Mouse (Mus musculus) adrenal gland, postnatal 36 days (tissue): ENCODE measurements around the gene Creld2. TPM values are rescaled to one million over a fixed set of nuclear protein-coding genes. Genes with fewer than 3 reads are reported as not detected.

ENCODE experiments used
- DNase-seq, 2 experiments: peaks; one replicate each; pipeline ENCODE4 v3.0.0; 2021; ENCODE audit warnings: mixed read lengths in 1 of 2
- total RNA-seq, 2 experiments: library from RNA; stranded (reverse); gene quantifications; 2 replicates each; pipeline ENCODE4 v1.2.3; 2021

The Creld2 gene
- total RNA-seq, 2 experiments from 2014 or later = 40.1 to 52.8 TPM

DNA sequence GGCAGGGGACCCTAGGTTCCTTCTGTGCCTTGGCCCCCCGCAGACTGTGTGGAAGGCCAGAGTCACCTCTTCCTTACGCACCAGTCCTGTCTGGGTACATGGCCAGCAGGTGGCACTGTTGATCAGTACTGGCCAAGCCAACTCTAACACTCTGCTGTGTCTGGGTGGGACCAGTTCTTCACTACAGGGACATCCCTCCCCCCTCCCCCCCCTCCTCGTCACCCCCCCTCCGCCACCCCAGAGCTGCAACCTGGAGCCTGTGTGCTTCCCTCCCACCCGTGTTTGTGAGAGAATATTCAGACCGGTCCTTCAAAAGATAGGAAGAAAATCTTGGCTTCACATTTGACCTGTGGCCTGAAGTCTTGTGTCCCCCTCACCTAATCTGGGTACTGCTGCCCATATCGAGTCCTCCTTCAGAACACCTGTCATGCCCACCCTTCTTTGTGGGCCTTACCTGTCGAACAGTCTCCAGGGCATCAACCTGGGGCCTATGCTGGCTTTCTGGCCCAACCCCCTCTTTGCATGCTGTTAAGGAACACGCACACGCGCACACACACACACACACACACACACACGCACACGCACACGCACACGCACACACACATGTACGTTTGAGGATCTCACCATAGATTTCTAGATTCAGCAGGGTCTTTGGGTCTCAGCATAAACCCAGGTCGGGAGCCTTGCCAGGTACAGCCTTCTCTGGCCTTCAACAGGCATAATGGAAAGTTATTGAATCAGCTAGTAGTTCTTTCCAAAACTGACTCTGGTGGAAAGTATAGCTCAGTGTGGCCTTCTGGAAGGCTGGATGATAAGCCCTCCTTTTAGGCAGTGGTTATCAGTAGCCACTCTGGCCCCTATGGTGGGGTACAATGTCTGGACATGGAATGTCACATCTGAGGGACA, 9.6 kb downstream of the Creld2 start:
- DNase-seq = peak; percentile 92 to 93

DNA sequence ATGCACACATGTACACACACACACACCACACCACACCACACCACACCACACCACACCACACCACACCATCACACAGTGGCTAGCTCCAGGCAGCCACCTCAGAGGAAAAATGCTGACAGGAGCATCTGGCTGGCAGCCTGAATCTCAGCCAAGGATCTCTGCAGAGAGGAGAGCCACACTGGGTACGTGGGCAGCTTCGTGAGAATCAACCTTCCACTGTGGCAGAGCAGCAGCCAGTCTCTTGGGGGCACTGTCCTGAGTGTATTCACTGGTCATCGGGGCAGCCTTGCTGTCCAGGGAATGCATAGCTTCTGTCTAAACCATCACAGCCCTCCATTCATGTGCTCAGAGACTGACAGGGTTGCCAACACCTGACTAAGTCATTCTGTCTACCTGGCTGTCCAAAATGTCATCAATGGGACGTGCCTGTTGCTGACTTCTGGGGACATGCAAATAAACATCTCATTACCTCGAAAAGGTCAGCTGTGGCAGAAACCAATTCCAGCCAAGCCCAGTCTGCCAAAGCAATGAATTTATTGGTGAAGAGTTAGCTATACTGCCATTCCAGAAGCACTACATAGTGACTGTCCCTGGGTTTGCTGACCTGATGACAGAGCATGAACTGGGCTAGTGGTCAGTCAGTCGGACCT, 10.5 kb downstream of the Creld2 start:
- peak; percentile 48 to 71 for DNase-seq

DNA sequence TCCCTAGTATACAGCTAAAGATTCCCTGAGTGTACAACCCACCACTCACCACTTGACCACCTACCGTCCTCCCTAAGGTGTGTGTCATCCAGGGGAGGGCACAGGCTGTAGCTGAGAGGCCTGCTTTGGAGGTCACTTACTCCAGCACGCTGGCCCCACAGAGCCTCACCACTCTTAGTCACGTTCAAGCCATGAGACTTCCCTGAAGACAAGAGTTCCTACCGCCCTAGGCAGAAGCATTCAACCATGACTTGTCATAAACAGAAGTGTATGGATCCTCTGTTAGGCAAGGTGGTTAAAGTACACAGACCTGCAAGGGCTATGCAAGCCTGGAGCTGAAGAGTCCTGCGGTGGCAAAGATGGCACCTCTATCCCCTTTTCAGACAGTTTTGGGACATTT, 11.2 kb downstream of the Creld2 start:
- no peak for DNase-seq

DNA sequence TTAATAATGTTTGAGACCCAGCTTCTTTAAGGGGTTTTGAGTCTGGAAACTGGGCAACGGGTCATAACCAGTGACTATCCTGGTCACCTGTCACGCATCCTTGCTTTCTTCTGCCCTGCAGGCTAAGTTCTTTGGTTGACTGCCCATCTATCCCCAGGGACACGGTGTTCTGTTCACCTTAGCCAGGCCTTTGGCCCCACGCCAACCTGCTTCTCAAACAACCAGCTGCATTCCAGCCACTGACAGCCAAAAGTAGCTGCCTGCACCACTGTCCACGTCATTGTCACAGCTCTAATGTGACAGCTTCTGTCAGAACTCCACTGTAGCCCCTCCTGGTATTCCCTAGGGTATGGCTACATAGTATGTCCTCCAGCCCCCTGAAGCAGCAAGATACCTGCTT, 12.0 kb downstream of the Creld2 start:
- DNase-seq = peak; percentile 45 to 76

DNA sequence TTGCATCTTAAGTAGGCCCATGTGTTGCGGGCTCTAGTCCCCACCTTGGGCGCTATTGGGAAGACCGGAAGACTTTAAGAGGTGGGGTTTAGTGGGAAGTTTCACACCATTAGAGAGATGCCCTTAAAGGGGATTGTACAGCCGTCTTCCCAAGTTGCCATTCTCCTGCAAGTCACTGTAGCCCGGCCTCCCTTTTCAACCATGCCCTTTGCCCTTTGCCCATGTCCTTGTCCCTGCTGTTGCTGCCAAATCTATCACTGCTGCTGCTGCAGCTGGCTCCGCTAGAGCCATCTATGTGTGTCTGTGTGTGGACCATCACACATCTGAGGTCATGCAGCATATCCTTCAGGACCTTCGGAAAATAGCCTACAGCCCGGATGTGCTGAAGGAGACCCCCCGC, 13.1 kb downstream of the Creld2 start:
- no peak for DNase-seq

DNA sequence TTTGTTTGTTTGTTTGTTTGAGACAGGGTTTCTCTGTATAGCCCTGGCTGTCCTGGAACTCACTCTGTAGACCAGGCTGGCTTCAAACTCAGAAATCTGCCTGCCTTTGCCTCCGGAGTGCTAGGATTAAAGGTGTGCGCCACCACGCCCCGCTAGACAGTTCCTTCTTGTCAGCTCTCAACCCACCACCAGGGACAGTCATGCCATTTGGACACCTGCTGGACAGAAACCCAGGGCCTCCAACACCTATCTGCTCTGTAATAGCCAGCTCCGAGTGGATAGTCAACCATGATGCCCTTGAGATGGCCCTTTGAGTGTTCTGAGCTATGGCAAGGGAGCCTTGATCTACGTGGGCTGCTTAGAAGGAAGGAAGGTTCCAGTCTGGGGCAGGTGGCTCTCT, 16.6 kb downstream of the Creld2 start:
- no peak for DNase-seq

DNA sequence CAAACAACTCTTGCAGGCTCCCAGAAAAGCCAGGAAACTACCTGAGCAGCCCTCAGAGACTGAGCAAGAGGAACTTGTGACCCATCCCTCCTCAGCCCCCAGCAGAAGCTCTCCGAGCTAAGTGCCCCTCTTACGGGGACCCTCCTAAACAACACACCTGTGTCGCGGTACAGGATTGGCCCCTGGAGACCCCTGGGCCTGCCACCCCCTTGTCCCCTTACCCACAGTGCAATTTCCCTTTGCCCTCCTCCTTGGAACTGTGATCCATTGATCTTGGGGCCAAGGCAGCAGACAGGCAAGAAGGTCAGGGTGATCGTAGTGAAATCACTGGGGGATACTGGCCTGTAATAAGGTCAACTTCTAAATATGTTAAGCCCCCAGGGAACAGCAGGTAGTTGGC, 17.1 kb downstream of the Creld2 start:
- DNase-seq = no peak

DNA sequence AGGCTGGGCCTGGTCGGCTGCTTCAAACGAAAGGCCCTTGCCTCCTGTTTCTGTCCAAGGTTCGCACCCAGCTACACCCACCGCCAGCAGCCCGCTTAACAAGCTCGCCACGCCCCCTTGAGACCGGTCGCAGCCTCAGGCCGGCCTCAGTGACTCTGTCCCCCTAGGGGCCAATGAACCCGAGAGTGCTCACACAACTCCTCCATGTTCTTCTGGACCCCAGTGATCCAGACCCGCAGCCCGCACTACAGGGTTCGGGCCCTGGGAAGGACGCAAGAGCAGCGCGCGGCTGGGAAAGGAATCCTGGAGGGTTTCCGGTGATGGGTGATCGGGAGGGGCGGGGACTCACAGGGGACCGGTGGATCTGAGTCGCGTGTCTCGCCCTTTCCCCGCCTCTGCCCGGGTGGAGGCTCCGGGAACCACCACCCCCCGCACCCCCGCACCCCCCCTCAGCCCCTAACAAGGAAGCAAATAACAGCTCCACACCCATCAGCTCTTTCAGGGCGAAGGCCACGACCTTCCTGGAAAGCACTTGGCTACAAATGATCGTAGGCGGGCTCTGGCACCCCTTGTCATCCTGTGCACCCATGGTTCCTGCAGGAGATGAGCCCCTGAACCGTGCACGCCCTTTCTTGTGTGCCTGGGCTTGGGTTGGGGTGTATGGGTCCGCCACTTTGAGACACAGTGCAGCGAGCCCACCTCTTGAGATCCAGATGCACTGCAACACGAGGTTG, 17.9 kb downstream of the Creld2 start:
- peak; percentile 84 to 90 for DNase-seq

DNA sequence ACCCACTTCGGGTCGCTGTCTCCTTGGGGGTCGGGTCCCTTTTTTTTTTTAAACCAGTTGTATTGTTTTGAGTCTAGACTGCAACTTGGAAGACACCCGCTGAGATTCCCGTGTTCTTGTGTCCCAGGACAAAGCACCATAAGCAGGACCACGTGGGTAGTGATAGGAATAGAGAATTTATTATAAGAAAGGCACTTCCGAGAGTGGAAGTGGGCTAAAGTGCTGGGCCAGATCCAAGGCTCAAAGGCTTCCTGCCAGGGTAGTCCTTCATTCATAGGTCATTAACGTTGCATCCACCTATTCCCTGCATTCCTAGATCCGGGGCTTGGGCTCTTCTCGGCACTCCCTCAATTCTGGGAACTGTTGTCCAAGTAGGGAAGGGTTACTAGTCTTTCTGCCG, 18.5 kb downstream of the Creld2 start:
- DNase-seq = peak; percentile 46 to 72

DNA sequence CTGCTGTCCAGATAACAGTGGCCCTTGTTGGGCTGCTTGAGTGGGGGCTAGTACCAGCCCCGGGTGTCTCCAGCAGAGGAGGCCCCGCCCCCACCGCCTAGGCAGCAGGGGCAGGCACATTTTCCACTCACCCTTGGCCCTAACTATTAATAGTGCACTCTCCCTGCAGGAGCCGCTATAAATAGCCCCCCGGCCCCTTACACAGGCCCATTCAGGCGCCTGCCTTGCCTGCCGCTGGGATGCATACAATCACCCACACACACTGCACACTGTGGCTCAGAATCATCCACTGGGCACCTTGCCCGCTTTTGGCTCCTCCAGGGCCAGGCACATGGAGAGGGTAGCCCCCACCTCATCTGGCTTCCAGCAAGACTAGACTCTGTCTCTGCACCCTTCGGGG, 19.8 kb downstream of the Creld2 start:
- DNase-seq = peak; percentile 61 to 83

DNA sequence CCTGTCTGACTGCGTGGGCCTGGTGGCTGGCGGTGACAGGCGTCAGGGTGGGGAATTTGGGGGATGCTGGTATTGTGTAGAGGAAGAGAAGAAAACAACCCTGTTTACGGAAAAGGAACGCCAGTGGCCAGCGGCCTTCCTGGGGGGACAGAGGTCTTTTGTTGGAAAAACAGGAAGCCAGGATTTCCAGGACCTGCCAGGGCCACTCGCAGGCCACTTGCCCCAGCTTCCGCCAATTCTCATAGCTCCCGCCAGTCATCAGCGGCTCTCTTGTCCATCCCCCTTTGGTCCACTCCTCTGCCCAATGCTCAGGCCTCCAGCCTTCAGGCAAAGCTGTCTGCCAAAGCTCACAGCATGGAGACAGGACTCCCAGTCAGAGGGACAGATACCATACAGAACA, 20.7 kb downstream of the Creld2 start:
- peak; percentile 61 to 71 for DNase-seq

DNA sequence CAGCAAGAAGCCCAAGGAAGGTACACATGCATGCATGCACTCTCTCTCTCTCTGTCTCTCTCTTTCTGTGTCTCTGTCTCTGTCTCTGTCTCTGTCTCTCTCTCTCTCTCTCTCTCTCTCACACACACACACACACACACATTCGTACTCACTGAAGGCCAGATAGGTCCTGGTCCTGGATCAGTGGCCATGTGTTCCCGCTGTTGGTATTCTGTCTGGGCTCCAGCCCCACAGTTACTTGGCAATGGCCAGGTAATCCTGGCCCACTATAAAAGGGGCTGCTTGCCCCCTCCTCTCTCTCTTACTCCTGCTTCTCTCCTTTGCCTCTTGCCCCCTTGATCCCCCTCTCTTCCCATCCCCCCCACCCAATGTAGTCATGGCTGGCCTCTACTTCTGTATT, 21.7 kb downstream of the Creld2 start:
- DNase-seq = no peak

DNA sequence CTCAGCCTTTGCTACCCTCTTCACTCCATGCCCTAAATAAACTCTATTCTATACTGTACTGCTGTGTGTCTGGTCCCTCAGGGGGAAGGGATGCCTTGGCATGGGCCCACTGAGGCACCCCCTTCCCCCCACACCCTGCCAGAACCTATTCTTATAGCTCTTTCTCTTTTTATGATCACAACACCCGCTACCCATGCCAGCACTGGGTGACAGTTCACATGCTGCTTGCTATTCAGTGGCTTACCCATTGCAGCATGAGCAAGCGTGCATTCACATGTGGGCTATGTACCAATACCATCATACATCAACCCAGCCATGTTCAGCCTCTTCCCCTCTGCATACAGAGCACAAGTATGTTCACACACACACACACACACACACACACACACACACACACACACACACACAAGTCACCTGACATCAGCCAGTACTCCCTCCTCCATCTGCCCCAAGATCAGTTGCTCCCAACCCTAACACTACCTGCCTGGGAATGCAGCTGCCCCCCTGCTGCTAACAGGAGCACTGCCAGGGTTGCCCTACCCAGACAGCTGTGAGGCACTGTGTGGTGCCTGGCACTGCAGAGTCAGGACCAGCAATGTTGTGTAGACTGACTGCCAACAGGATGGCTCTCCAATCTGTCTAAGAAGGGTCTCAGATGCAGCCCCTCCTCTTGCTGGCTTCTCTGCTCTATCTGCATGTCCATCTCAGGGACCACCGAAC, 22.3 kb downstream of the Creld2 start:
- no peak for DNase-seq

DNA sequence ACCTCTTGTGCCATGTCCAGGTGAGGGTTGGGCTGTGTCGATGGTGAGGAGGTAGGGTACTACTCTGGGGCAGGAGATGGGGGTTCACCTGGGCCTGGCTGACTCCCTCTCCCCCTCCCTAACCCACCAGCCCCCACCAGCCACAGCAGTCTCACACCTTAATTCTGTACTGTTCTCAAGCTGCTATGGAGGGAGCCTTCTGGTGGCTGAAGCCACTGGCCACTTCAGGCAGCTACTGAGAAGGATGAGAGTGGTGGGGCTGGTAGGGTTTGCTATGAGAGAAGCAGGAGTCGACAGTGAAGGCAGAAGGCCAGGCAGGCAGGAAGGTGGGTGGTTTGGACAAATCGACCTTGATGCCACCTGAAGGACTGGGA, 22.8 kb downstream of the Creld2 start:
- DNase-seq = no peak

DNA sequence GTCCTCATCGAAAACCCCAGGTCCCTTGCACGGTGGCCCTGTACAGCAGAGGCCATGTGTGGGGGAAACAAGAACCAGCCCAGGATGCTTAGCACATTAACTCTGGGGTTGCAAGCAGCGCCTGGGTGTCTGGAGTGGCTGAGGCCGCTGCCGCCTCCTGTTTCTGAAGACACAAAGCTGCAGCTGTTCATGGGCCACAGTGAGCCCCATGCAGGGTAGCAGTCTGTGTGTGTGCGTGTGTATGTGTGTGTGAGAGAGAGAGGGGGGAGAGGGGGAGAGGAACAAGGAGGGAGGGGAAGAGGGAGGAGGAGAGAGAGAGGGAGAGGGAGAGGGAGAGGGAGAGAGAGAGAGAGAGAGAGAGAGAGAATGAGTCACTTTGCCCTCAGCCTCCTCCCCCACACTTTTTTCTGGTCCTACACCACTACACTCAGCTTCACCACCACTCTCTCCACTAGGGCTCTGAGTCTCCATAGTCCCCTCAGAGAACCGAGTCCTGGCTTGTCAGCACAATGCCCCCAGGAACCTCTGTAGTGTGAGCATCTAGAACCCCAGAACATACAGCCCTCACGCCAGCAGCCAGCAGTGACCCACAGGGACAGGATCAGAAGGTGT, 24.1 kb downstream of the Creld2 start:
- DNase-seq = no peak

DNA sequence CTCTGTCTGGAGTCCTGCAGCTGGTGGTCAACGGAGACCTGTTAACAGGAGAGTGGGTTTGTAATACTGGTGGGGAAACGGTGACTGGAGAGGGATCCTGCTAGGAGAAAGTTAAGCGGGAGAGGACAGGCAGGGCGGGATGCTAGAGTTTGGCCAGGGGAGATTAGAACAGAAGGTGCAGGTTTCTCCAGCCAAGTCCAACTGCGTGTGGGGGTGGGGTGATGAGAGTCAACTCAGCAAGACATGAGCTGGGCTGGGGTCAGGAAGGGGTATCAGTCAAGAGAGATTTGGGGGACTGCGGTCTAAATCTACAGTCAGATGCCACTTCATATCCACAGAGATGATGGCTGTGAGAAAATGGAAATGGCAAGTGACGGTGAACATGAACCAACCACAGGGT, 25.5 kb downstream of the Creld2 start:
- no peak for DNase-seq

DNA sequence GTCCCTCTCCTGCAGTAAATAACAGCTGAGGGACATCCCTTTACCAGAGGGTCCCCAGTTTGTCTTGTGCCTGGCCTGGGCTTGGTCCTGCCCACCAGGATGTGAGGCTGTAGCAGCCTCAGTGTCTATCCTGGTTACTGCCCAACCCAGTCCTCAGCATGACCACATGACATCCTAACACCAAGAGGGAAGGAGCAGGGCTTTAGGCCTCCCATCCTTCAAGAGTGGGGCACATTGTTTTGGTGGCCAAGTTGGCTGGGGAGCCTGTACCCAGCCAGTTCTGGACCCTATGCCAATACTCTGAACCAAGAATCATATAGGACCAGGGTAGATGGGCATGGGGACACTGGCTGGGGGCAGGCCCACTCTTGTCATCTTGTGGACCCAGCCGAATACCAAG, 29.2 kb downstream of the Creld2 start:
- DNase-seq = no peak

DNA sequence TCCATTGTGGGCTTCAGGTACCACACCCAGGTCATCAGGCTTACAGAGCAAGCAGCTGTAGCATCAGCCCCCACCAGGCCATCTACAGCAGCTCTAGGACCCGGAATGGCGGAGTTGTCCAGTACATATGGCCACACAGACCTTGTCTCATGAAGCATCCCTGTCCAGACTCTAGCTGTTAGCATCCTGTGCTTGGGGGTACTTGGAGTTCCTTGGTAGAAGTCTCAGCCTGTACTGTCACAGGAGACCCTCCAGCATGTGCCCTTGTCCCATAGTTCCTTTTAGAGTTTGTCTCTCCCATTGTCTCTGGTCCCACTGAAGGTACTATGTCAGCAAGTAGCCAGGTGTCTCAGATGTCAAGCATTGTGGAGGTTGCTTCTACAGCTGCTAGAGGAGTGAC, 30.2 kb downstream of the Creld2 start:
- DNase-seq = no peak

DNA sequence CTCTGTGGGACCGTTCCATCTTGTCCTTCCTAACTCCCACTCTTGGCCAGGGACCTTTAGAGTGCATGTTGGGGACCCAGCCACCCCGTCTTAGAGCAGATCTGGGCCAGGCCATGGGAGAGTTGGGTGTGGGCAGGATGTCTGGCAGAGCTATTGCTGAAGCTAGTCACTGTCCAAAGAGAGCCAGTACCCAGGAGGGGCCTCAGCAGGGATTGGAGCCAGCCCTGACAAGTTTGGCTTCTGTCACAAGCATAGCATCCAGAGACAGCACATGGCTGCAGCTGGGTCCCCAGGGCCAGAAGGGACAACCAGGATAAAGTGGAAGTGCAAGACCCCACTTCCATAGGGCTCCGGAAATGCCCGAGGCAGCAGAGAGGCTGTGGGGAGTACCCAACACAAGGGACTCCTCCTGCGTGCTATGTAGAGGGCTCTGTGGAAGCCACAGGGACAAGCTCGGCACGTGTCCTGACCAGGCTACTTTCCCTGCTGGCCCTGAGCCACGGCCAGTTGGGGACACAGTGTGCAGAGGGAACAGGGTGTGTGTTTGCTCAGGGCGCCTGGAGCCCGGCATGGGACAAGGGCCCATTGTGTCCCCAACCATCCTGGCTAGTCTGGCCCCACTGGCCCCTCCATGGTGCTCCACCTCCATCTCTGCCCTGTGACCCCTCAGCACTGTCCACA, 30.8 kb downstream of the Creld2 start:
- peak; percentile 89 for DNase-seq

DNA sequence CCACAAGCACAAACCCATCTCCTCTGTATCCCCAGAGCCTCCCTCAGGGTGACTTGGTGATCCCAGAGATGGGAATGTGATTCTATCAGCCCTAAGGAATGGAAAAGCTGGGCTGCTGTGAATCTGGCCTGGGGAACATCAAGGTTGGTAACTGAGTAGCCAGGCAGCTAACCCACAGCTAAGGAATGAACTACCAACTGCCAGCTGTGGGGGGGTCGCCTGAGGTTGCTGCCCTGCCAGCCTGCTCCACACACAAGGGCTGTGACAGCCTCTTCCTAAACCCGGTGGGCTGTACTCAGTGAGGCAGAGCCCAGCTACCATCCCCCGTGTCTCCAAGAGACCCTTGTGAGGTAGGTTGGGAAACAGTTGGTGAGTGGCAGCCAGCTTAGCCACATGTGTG, 31.6 kb downstream of the Creld2 start:
- no peak for DNase-seq

DNA sequence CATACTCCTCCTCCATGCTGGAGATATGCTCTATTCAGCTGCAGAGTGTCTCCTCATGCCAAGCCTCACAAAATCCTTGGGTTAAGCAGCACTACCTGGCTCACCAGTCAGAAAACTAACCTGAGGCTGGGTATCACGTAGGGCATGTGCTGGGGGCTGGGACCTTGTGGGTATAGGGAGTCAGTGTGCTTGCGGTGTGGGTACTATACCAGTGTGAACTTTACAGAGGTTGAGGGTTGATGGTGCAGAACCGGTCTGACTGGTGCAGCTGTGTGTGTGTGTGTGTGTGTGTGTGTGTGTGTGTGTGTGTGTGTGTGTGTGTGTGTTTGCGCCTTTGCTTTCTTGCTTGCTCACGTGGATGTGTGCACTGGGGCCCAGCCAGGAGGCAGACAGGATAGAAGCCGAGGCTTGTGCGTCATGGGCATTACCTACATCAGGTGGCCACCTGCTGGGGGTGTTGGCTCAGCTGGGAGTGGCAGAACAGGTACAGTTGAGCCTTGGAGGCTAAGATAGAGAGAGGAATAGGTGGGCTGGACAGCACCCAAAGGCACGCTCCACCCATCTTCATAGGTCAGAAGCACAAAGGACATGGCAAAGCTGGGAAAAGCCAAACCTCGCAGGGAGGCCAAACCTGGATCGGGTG, 32.2 kb downstream of the Creld2 start:
- no peak for DNase-seq
